Mouse (Mus musculus) neural tube, embryonic 13.5 days (tissue): Measurements from ENCODE around the gene Kat6b. TPM values are rescaled to one million over a fixed set of nuclear protein-coding genes. Genes with fewer than 3 reads are reported as not detected.

Experiments used
- ATAC-seq: fragments of 200-750 bp; cut with Nextera tagmentation; 2 replicates; pipeline ENCODE4 v1.8.0; 2017; ENCODE audit warnings: low read depth, mild to moderate bottlenecking, moderate TSS enrichment, moderate library complexity
- H3K27ac ChIP-seq: fragments of 300-500 bp; sonication (generic); replicated peaks from 2 replicates; pipeline ENCODE4 v1.5.1; 2015; ENCODE audit warnings: moderate library complexity, mild to moderate bottlenecking, inconsistent platforms
- H3K27me3 ChIP-seq: fragments of 300-500 bp; sonication (generic); 2 replicates; pipeline ENCODE4 v1.6.1; 2015; ENCODE audit warnings: mild to moderate bottlenecking, inconsistent platforms
- H3K36me3 ChIP-seq: fragments of 300-500 bp; sonication (generic); 2 replicates; pipeline ENCODE4 v1.6.1; 2015; ENCODE audit warnings: mild to moderate bottlenecking, inconsistent platforms
- H3K4me1 ChIP-seq: fragments of 300-500 bp; sonication (generic); replicated peaks from 2 replicates; pipeline ENCODE4 v1.6.1; 2015; ENCODE audit warnings: inconsistent platforms
- H3K4me2 ChIP-seq: fragments of 300-500 bp; sonication (generic); 2 replicates; pipeline ENCODE4 v1.6.1; 2015; ENCODE audit warnings: inconsistent platforms, mild to moderate bottlenecking, moderate library complexity
- H3K4me3 ChIP-seq: fragments of 300-500 bp; sonication (generic); 2 replicates; pipeline ENCODE4 v1.5.1; 2015; ENCODE audit warnings: mild to moderate bottlenecking, inconsistent platforms
- H3K9ac ChIP-seq: fragments of 300-500 bp; sonication (generic); 2 replicates; pipeline ENCODE4 v1.6.1; 2015; ENCODE audit warnings: moderate library complexity, mild to moderate bottlenecking, inconsistent platforms
- H3K9me3 ChIP-seq: fragments of 300-500 bp; sonication (generic); 2 replicates; pipeline ENCODE4 v1.6.1; 2016; ENCODE audit warnings: inconsistent platforms
- WGBS: fragments of 180-500 bp; shearing (Covaris S2); methylation state at CpG from one replicate; pipeline ENCODE4 v1.1.7; 2015; 5-methylcytosine and 5-hydroxymethylcytosine counted together
- polyA plus RNA-seq: library from polyadenylated mRNA; unstranded; fragments of >200 nt; fragmentation: Nextera tagmentation; extraction: Ambion mirVana; gene quantifications from 2 replicates; pipeline ENCODE4 v1.2.1, GENCODE M21; 2015

Kat6b gene
- polyA plus RNA-seq, 1 experiment from 2014 or later: 19.6 TPM

- Histone ChIP-seq H3K4me3 (no peak overlapping the region), H3K27me3 (no peaks in the 10 kb centered on the region), H3K4me1 (peaks cover 41% of the 10 kb centered on the region), H3K4me2 (no peak overlapping the region), H3K36me3 (no peaks in the 10 kb centered on the region), H3K9me3 (no peaks in the 10 kb centered on the region), H3K27ac (peak overlapping the region; percentile 25; the same call in 1 of the 2 replicates), H3K9ac (no peak overlapping the region)
- ATAC-seq: peak; percentile 60; the same call in 1 of the 2 replicates
- 50% methylated on average over 11 of the region's 11 CpGs for WGBS
Observed at GRCm38 (mm10) chr14:21534542-21535272, 53.5 kb downstream of the Kat6b start.

- WGBS: 85% methylated on average over 11 of the region's 11 CpGs
- H3K9ac ChIP-seq: no peak overlapping the region
- no peak overlapping the region for H3K27ac ChIP-seq
- ATAC-seq: no peak
- no peak overlapping the region for H3K4me3 ChIP-seq
- H3K36me3 ChIP-seq: 0 out of 2 replicates have a peak, but pooled peaks cover 3% of the 10 kb centered on the region
- H3K27me3 ChIP-seq: no peaks in the 10 kb centered on the region
- no peaks in the 10 kb centered on the region for H3K9me3 ChIP-seq
- peaks cover 41% of the 10 kb centered on the region for H3K4me1 ChIP-seq
- H3K4me2 ChIP-seq: no peak overlapping the region
Observed at GRCm38 (mm10) chr14:21536485-21537181, 55.4 kb downstream of the Kat6b start.

GRCm38 (mm10) chr14:21537838-21538237 is 56.6 kb downstream of the Kat6b start:
- WGBS: 90% methylated on average over 3 of the region's 3 CpGs
- no peak for ATAC-seq
- H3K27ac ChIP-seq: no peak overlapping the region

GRCm38 (mm10) chr14:21539731-21540130 is 58.5 kb downstream of the Kat6b start:
- no peak for ATAC-seq
- Histone ChIP-seq H3K27me3 (no peaks in the 10 kb centered on the region), H3K36me3 (peaks cover 11% of the 10 kb centered on the region), H3K9me3 (no peaks in the 10 kb centered on the region), H3K9ac (no peak overlapping the region), H3K4me3 (no peak overlapping the region), H3K27ac (no peak overlapping the region), H3K4me2 (no peak overlapping the region), H3K4me1 (peaks cover 23% of the 10 kb centered on the region)
- WGBS: 94% methylated on average over 3 of the region's 3 CpGs

More at GRCm38 (mm10) chr14:21537838-21538237, 56.6 kb downstream of the Kat6b start:
- H3K36me3 ChIP-seq: peaks cover 11% of the 10 kb centered on the region
- no peak overlapping the region for H3K4me3 ChIP-seq
- no peaks in the 10 kb centered on the region for H3K9me3 ChIP-seq
- no peak overlapping the region for H3K4me2 ChIP-seq
- peaks cover 35% of the 10 kb centered on the region for H3K4me1 ChIP-seq
- H3K9ac ChIP-seq: no peak overlapping the region
- no peaks in the 10 kb centered on the region for H3K27me3 ChIP-seq

- Histone ChIP-seq H3K9ac (no peak overlapping the region), H3K27me3 (no peaks in the 10 kb centered on the region), H3K4me3 (no peak overlapping the region), H3K36me3 (peaks cover 11% of the 10 kb centered on the region), H3K4me1 (peaks cover 26% of the 10 kb centered on the region), H3K9me3 (no peaks in the 10 kb centered on the region), H3K4me2 (no peak overlapping the region), H3K27ac (no peak overlapping the region)
- ATAC-seq: no peak
- WGBS: 72% methylated on average over 3 of the region's 3 CpGs
Observed at GRCm38 (mm10) chr14:21540361-21540760, 59.1 kb downstream of the Kat6b start.

- ATAC-seq: no peak
- no peaks in the 10 kb centered on the region for H3K27me3 ChIP-seq
- H3K4me1 ChIP-seq: peaks cover 57% of the 10 kb centered on the region
- 64% methylated on average over 4 of the region's 4 CpGs for WGBS
- no peaks in the 10 kb centered on the region for H3K9me3 ChIP-seq
- H3K36me3 ChIP-seq: peaks cover 11% of the 10 kb centered on the region
- no peak overlapping the region for H3K9ac ChIP-seq
- no peak overlapping the region for H3K4me2 ChIP-seq
- no peak overlapping the region for H3K4me3 ChIP-seq
- no peak overlapping the region for H3K27ac ChIP-seq
Observed at GRCm38 (mm10) chr14:21545529-21545928, 64.3 kb downstream of the Kat6b start.

GRCm38 (mm10) chr14:21546351-21546750 is 65.1 kb downstream of the Kat6b start:
- Histone ChIP-seq H3K9me3 (no peaks in the 10 kb centered on the region), H3K4me1 (peaks cover 65% of the 10 kb centered on the region), H3K27ac (peak overlapping the region; percentile 24; the same call in 1 of the 2 replicates), H3K36me3 (peaks cover 9% of the 10 kb centered on the region), H3K4me2 (no peak overlapping the region), H3K9ac (no peak overlapping the region), H3K4me3 (no peak overlapping the region), H3K27me3 (no peaks in the 10 kb centered on the region)
- ATAC-seq: no peak
- WGBS: 40% methylated on average over 3 of the region's 3 CpGs

- H3K36me3 ChIP-seq: peaks cover 2% of the 10 kb centered on the region
- H3K9me3 ChIP-seq: no peaks in the 10 kb centered on the region
- H3K27me3 ChIP-seq: no peaks in the 10 kb centered on the region
- H3K27ac ChIP-seq: no peak overlapping the region
- ATAC-seq: no peak
- 54% methylated on average over 7 of the region's 7 CpGs for WGBS
- no peak overlapping the region for H3K4me3 ChIP-seq
- H3K9ac ChIP-seq: no peak overlapping the region
- peaks cover 66% of the 10 kb centered on the region for H3K4me1 ChIP-seq
- H3K4me2 ChIP-seq: no peak overlapping the region
Observed at GRCm38 (mm10) chr14:21547297-21547696, 66.1 kb downstream of the Kat6b start.

GRCm38 (mm10) chr14:21547965-21548364 is 66.7 kb downstream of the Kat6b start:
- Histone ChIP-seq H3K4me1 (peaks cover 69% of the 10 kb centered on the region), H3K9ac (no peak overlapping the region), H3K27me3 (no peaks in the 10 kb centered on the region), H3K9me3 (no peaks in the 10 kb centered on the region), H3K27ac (no peak overlapping the region), H3K4me2 (no peak overlapping the region), H3K4me3 (no peak overlapping the region), H3K36me3 (no peaks in the 10 kb centered on the region)
- 34% methylated on average over 3 of the region's 3 CpGs for WGBS
- ATAC-seq: no peak

- Histone ChIP-seq H3K4me1 (peaks cover 76% of the 10 kb centered on the region), H3K4me2 (no peak overlapping the region), H3K9ac (no peak overlapping the region), H3K4me3 (no peak overlapping the region), H3K27ac (no peak overlapping the region), H3K36me3 (no peaks in the 10 kb centered on the region), H3K27me3 (no peaks in the 10 kb centered on the region), H3K9me3 (no peaks in the 10 kb centered on the region)
- ATAC-seq: no peak
- 84% methylated on average over 6 of the region's 6 CpGs for WGBS
Observed at GRCm38 (mm10) chr14:21548952-21549607, 67.8 kb downstream of the Kat6b start.

- Histone ChIP-seq H3K4me1 (peaks cover 78% of the 10 kb centered on the region), H3K9ac (no peak overlapping the region), H3K9me3 (no peaks in the 10 kb centered on the region), H3K27ac (no peak overlapping the region), H3K4me2 (no peak overlapping the region), H3K4me3 (no peak overlapping the region), H3K36me3 (no peaks in the 10 kb centered on the region), H3K27me3 (no peaks in the 10 kb centered on the region)
- no peak for ATAC-seq
- 83% methylated on average over 6 of the region's 6 CpGs for WGBS
Observed at GRCm38 (mm10) chr14:21549608-21550115, 68.4 kb downstream of the Kat6b start.

- Histone ChIP-seq H3K4me2 (no peak overlapping the region), H3K36me3 (no peaks in the 10 kb centered on the region), H3K27me3 (no peaks in the 10 kb centered on the region), H3K27ac (no peak overlapping the region), H3K4me1 (peaks cover 73% of the 10 kb centered on the region), H3K9ac (no peak overlapping the region), H3K4me3 (no peak overlapping the region), H3K9me3 (no peaks in the 10 kb centered on the region)
- no peak for ATAC-seq
- WGBS: 82% methylated on average over 7 of the region's 7 CpGs
Observed at GRCm38 (mm10) chr14:21550576-21550975, 69.3 kb downstream of the Kat6b start.
